Mouse (Mus musculus) embryonic fibroblast, embryonic 13.5 days (primary cell): ENCODE data around the gene Kcnq1. TPM values are rescaled to one million over a fixed set of nuclear protein-coding genes. Genes with fewer than 3 reads are reported as not detected.

Experiments
- H3K27ac ChIP-seq: 2 replicates; pipeline ENCODE4 v1.5.1; 2012; ENCODE audit warnings: low read length, control low read depth, inconsistent platforms; ENCODE audit not compliant: insufficient read depth
- H3K4me1 ChIP-seq: 2 replicates; pipeline ENCODE4 v1.6.1; 2011; ENCODE audit warnings: low read length; ENCODE audit not compliant: control insufficient read depth, insufficient read depth
- H3K4me3 ChIP-seq: 2 replicates; pipeline ENCODE4 v1.5.1; 2011; ENCODE audit warnings: mild to moderate bottlenecking, control low read depth, low read length; ENCODE audit not compliant: insufficient read depth
- CTCF ChIP-seq: IDR thresholded peaks from 2 replicates; pipeline ENCODE4 v1.5.1; 2011; ENCODE audit warnings: mild to moderate bottlenecking, control low read depth, low read length, moderate library complexity, borderline replicate concordance; ENCODE audit not compliant: insufficient read depth
- POLR2A ChIP-seq: IDR thresholded peaks from 2 replicates; pipeline ENCODE4 v1.6.1; 2011; ENCODE audit warnings: low read depth, mild to moderate bottlenecking, control low read depth, low read length, moderate library complexity
- polyA plus RNA-seq: library from polyadenylated mRNA; stranded (reverse); fragments of >200 nt; gene quantifications from 2 replicates; pipeline ENCODE4 v1.2.4, GENCODE M21; 2011; ENCODE audit warnings: low read depth; ENCODE audit not compliant: missing spikeins, insufficient read length

The Kcnq1 gene
- polyA plus RNA-seq, 1 experiment = not detected

DNA sequence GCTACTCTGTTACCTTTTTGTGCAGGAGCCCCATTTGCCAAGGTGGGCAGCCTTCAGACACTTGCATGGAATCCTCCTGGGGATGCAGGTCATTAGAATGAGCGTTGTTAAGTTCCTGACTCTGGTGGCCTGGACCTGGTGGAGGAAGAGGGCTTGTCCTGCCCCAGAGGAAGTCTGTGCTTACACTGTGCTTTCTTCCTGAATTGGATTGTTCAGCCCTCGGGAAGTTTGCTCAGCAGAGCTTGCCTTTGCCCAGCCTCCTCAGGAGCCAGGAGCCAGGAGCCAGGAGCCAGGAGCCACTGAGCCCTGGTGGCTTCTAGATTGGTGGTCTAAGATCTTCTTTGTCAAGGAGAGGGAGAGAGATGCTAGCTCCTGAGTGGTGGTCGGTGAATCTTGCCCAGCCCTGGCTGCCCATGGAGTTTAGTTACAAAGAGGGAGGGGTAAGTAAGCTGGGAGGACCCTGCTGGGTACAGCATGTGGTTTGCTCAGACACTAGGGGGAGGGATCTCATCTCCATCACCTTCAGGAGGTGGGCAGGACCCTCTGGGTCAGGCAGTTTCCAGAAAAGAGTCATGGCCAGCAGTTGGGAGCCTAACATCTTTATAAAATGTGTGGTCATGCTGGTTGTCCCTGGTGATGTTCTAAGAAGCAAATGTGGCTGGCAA lies 3.0 kb downstream of the Kcnq1 start:
- Histone ChIP-seq H3K4me1 (no peaks in the 10 kb centered on the region), H3K4me3 (no peak overlapping the region), H3K27ac (no peak overlapping the region)
- TF ChIP-seq POLR2A = no peak
- no peak for TF ChIP-seq CTCF

DNA sequence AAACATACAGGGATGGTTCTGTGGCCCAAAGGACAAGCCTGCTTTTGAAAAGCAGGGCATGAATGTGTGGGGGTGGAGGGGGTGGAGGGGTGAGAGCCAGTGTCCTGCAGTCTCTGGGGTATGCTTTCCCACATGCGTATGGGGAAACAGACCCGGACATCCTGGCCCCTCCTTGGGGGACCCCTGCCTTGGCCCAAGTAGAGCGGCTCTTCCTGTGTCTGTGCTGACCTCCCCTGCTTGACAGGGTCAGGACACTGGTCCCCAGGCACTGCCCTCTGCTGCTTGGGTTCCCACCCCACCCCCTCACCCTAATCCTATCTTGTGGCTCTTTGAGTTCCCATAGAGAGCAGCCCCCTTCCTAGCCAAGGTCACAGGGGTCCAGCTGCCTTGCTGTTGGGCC lies 3.5 kb downstream of the Kcnq1 start:
- H3K27ac ChIP-seq = no peak overlapping the region
- no peak for TF ChIP-seq CTCF
- no peak for TF ChIP-seq POLR2A
- no peaks in the 10 kb centered on the region for H3K4me1 ChIP-seq
- H3K4me3 ChIP-seq = no peak overlapping the region

DNA sequence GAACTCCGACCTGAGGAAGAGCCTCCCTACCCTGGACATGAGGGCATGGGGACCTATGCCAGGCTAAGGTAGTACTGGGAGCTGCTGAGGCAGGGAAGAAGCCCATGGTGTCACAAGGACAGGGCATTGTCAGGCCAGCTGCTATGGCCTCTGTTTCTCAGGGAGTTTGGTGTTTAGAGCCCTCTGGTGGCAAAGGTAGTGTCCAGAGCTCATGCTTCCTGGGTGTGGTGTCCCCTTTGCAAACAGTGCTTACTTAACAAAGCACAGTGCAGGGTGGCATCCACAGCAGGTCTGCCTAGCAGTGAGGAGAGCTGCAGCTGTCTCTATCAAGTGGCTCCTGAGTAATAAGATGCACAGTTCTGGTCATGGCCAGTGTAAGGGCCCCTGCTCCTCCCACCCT lies 4.6 kb downstream of the Kcnq1 start:
- no peak overlapping the region for H3K4me3 ChIP-seq
- TF ChIP-seq CTCF (no peak), POLR2A (no peak)
- no peaks in the 10 kb centered on the region for H3K4me1 ChIP-seq
- H3K27ac ChIP-seq = no peak overlapping the region

DNA sequence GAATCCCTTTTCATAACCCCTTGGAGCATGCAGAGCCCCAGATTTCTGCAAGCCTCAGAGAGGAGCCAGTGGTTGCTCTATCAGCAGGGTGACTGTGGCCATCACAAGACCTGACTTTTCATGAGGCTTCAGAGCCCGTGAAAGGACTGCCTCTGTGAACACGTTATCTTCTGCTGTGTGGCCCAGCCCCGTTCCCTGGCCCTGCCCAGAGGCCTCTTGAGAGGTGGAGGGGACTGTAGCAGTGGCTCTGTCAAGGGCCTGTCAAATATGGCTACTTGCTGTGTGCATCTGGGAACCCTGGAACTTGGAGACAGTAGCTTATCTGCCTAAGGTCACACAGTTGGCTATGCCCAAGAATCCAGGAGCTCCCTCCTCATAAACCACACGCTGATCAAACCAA lies 5.6 kb downstream of the Kcnq1 start:
- TF ChIP-seq CTCF (no peak), POLR2A (no peak)
- Histone ChIP-seq H3K4me3 (no peak overlapping the region), H3K4me1 (no peaks in the 10 kb centered on the region), H3K27ac (no peak overlapping the region)

DNA sequence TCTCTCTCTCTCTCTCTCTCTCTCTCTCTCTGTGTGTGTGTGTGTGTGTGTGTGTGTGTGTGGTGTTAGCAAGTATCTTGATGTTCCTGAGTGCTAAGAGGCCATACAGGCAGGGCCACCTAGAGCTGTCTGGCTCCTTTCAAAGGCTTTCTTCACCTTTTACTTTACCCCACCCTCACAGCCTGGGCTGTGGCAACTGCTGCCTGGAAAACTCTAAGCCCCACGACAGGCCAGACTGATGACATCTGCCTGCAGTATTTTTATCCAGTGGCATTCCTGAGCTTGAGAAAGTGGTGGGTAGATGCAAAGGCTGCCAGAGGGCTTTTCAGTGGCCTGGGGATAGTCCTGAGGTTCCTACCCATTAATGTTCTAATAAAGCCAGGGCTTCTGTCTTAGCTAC lies 6.2 kb downstream of the Kcnq1 start:
- H3K4me1 ChIP-seq = no peaks in the 10 kb centered on the region
- TF ChIP-seq CTCF (no peak), POLR2A (no peak)
- H3K4me3 ChIP-seq = no peak overlapping the region
- no peak overlapping the region for H3K27ac ChIP-seq

DNA sequence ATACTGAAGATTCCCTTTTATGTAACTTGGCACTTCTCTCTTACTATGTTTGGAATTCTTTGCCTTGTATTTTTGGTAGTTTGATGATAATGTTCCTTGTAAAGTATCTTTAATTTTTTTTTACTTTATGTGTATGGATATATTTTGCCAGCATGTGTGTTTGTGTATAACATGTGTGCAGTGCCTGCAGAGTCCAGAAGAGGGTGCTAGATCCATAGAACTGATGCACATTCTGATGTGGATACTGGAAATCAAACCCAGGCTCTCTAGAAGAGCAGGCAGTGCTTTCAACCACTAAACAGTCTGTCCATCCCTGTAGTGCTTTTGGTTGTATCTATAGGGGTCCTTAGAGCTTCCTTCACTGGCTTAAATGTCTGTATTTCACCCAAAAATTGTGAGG lies 8.6 kb downstream of the Kcnq1 start:
- no peak overlapping the region for H3K4me3 ChIP-seq
- no peak for TF ChIP-seq CTCF
- TF ChIP-seq POLR2A = no peak
- 0 out of 2 replicates have a peak, but pooled peaks cover 3% of the 10 kb centered on the region for H3K4me1 ChIP-seq
- H3K27ac ChIP-seq = no peak overlapping the region

DNA sequence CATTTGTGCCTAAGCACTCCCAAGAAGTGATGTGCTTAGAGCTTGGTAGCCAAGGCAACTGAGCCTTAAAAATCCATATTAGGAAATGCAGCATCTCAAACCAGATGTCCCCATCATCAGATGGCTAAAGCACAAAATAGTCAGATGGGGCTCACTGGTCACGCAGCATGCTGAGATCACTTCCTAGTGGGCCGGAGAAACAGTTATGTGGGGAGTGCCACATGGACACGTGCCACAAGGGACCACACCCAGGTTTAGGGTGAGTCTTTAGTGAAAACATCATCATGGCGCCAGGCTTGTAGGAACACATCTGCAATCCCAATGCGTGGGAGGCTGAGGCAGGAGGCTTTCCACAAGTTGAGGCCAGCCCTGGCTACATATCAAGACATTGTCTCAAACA lies 10.4 kb downstream of the Kcnq1 start:
- TF ChIP-seq POLR2A (no peak), CTCF (no peak)

DNA sequence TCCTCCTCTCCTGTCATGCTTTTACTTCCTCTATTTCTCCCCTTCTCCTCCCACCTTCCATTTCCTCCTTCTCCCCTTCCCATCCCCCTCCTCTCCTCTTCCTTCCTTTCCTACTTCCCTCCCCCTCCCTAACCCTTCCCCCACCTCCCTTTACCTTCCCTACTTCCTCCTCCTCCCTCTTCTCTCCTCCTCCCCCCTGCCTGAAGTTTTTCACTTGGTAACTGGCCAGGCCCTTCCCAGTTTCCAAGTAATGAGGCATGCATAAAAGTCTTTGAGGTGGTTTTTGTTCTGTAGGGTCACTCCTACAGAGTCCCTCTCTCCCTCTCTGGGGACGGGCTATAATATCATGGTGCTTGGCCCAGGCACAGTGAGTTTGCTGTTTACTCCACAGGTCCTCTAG lies 13.2 kb downstream of the Kcnq1 start:
- TF ChIP-seq CTCF (no peak), POLR2A (no peak)
- no peak overlapping the region for H3K4me3 ChIP-seq
- H3K27ac ChIP-seq = no peak overlapping the region
- H3K4me1 ChIP-seq = 0 out of 2 replicates have a peak, but pooled peaks cover 10% of the 10 kb centered on the region

More for the DNA sequence above, 10.4 kb downstream of the Kcnq1 start:
- Histone ChIP-seq H3K4me3 (no peak overlapping the region), H3K4me1 (0 out of 2 replicates have a peak, but pooled peaks cover 8% of the 10 kb centered on the region), H3K27ac (no peak overlapping the region)

DNA sequence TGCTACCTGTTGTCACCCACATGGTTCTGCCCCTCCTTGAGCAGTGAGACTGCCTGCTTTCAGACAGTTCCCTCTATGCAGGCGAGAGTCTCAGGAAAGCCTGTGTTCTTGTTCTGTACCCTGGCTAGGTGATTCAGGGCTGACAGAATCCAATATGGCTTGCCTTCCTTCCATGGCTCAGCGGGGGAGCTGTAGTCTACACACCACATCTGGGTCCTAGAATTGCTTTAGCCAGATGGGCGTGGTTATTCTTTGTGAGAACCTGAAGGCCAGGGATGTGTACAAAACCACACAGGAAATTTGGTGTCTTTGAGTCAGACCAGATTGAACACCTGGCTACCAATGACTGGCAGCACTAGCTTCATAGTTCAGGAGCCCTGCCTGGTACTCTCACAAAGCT lies 13.7 kb downstream of the Kcnq1 start:
- no peak overlapping the region for H3K4me3 ChIP-seq
- no peak for TF ChIP-seq CTCF
- no peak for TF ChIP-seq POLR2A
- no peak overlapping the region for H3K27ac ChIP-seq
- H3K4me1 ChIP-seq = 0 out of 2 replicates have a peak, but pooled peaks cover 10% of the 10 kb centered on the region

DNA sequence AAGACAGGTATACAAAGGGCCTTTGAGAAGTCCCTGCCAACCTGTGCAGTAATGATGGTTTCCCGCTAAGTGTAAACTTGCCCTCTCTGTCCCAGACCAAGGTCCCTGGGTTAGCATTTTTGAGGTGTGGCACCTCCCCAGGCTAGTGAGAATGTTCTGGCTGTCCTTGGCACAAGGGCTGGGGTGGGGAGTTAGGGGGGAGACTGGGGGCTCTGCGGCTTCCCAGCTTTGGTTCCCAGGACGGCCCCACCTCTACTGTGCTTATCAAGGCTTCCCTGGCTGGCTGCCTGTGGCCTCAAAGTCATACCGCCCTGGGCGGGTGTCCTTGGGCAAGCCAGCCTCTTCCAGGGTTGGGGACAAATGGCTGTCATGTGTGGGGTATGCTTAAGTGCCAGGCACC lies 16.0 kb downstream of the Kcnq1 start:
- H3K4me1 ChIP-seq = 0 out of 2 replicates have a peak, but pooled peaks cover 10% of the 10 kb centered on the region
- TF ChIP-seq POLR2A = no peak
- no peak for TF ChIP-seq CTCF
- H3K27ac ChIP-seq = no peak overlapping the region

More for the DNA sequence above, 16.0 kb downstream of the Kcnq1 start:
- H3K4me3 ChIP-seq = no peak overlapping the region
